Mouse (Mus musculus) MEL (cell line): ENCODE results near the gene Gatad2b. TPM values are rescaled to one million over a fixed set of nuclear protein-coding genes. Genes with fewer than 3 reads are reported as not detected.

Source experiments
- DNase-seq: peaks from one replicate; pipeline ENCODE4 v3.0.0; 2011; ENCODE audit warnings: low read depth, low spot score
- H3K27ac ChIP-seq: 2 replicates; pipeline ENCODE4 v1.5.1; 2012; ENCODE audit warnings: low read depth, mild to moderate bottlenecking, control low read depth, low read length, moderate library complexity; ENCODE audit not compliant: control insufficient read depth
- H3K27me3 ChIP-seq, 2 experiments: fragments of 150-350 bp in 1 of 2; sonication (generic) in 1 of 2; 2 replicates each; pipeline ENCODE4 v1.6.1; 2012; ENCODE audit warnings: low read length in 2 of 2, mild to moderate bottlenecking in 2 of 2, improper control_type of control experiment in 1 of 2, moderate library complexity in 1 of 2; ENCODE audit not compliant: insufficient read depth in 2 of 2, control insufficient read depth in 1 of 2
- H3K36me3 ChIP-seq, 2 experiments: 2 replicates each; pipeline ENCODE4 v1.6.1; 2012 to 2014; ENCODE audit warnings: low read length in 2 of 2, improper control_type of control experiment in 1 of 2, inconsistent platforms in 1 of 2, mild to moderate bottlenecking in 1 of 2; ENCODE audit not compliant: insufficient read depth in 2 of 2, control insufficient read depth in 1 of 2
- H3K4me1 ChIP-seq, 2 experiments: fragments of 150-350 bp in 1 of 2; sonication (generic) in 1 of 2; 2 replicates each; pipeline ENCODE4 v1.6.1; 2012; ENCODE audit warnings: low read length in 2 of 2, improper control_type of control experiment in 1 of 2, mild to moderate bottlenecking in 1 of 2; ENCODE audit not compliant: insufficient read depth in 2 of 2, control insufficient read depth in 1 of 2
- H3K4me3 ChIP-seq, 2 experiments: fragments of 150-350 bp in 1 of 2; sonication (generic) in 1 of 2; 2 replicates each; pipeline ENCODE4 v1.5.1; 2012; ENCODE audit warnings: low read depth in 2 of 2, low read length in 2 of 2, mild to moderate bottlenecking in 2 of 2, moderate library complexity in 2 of 2, control low read depth in 1 of 2, improper control_type of control experiment in 1 of 2; ENCODE audit not compliant: control insufficient read depth in 1 of 2, insufficient read depth in 1 of 2
- H3K79me2 ChIP-seq: 2 replicates; pipeline ENCODE4 v1.6.1; 2012; ENCODE audit warnings: mild to moderate bottlenecking, low read length, moderate library complexity; ENCODE audit not compliant: control insufficient read depth, poor library complexity, insufficient read depth
- H3K9ac ChIP-seq: 2 replicates; pipeline ENCODE4 v1.6.1; 2012; ENCODE audit warnings: low read depth, mild to moderate bottlenecking, control low read depth, low read length, moderate library complexity; ENCODE audit not compliant: control insufficient read depth, poor library complexity, severe bottlenecking
- H3K9me3 ChIP-seq: fragments of 150-350 bp; sonication (generic); replicated peaks from 2 replicates; pipeline ENCODE4 v1.6.1; 2012; ENCODE audit warnings: mild to moderate bottlenecking, low read length, improper control_type of control experiment, moderate library complexity; ENCODE audit not compliant: insufficient read depth
- CHD1 ChIP-seq: IDR thresholded peaks from 2 replicates; pipeline ENCODE4 v1.6.1; 2012; ENCODE audit warnings: low read depth, mild to moderate bottlenecking, inconsistent platforms, low read length, improper control_type of control experiment
- ELF1 ChIP-seq: IDR thresholded peaks from 2 replicates; pipeline ENCODE4 v1.6.1; 2014; ENCODE audit warnings: low read depth, mild to moderate bottlenecking, inconsistent platforms, low read length, improper control_type of control experiment, moderate library complexity
- EP300 ChIP-seq, 2 experiments: IDR thresholded peaks; 2 replicates each; pipeline ENCODE4 v1.6.1; 2011; ENCODE audit warnings: improper control_type of control experiment in 2 of 2, low read length in 2 of 2, low read depth in 1 of 2, mild to moderate bottlenecking in 1 of 2
- ETS1 ChIP-seq: IDR thresholded peaks from 2 replicates; pipeline ENCODE4 v1.6.1; 2012; ENCODE audit warnings: low read depth, mild to moderate bottlenecking, inconsistent platforms, low read length, improper control_type of control experiment, moderate library complexity
- GATA1 ChIP-seq: IDR thresholded peaks from 2 replicates; pipeline ENCODE4 v1.6.1; 2011; ENCODE audit warnings: low read depth, low read length, improper control_type of control experiment
- MAFK ChIP-seq: IDR thresholded peaks from 2 replicates; pipeline ENCODE4 v1.6.1; 2011; ENCODE audit warnings: low read depth, mild to moderate bottlenecking, low read length, improper control_type of control experiment, borderline replicate concordance
- MAX ChIP-seq: IDR thresholded peaks from 2 replicates; pipeline ENCODE4 v1.6.1; 2011; ENCODE audit warnings: low read length, improper control_type of control experiment
- MEF2A ChIP-seq: IDR thresholded peaks from 2 replicates; pipeline ENCODE4 v1.6.1; 2014; ENCODE audit warnings: low read depth, mild to moderate bottlenecking, inconsistent platforms, low read length, improper control_type of control experiment; ENCODE audit not compliant: poor library complexity, insufficient replicate concordance, severe bottlenecking; ENCODE audit errors: extremely low read depth
- MXI1 ChIP-seq: IDR thresholded peaks from 2 replicates; pipeline ENCODE4 v1.6.1; 2011; ENCODE audit warnings: mild to moderate bottlenecking, low read depth, low read length, improper control_type of control experiment
- MYC ChIP-seq: IDR thresholded peaks from 2 replicates; pipeline ENCODE4 v1.6.1; 2011; ENCODE audit warnings: low read depth, mild to moderate bottlenecking, low read length, improper control_type of control experiment, moderate library complexity
- POLR2AphosphoS2 ChIP-seq: IDR thresholded peaks from 2 replicates; pipeline ENCODE4 v1.6.1; 2011; ENCODE audit warnings: low read length, improper control_type of control experiment
- RCOR1 ChIP-seq: IDR thresholded peaks from 2 replicates; pipeline ENCODE4 v1.6.1; 2012; ENCODE audit warnings: low read depth, mild to moderate bottlenecking, inconsistent platforms, low read length, improper control_type of control experiment
- SIN3A ChIP-seq: IDR thresholded peaks from 2 replicates; pipeline ENCODE4 v1.6.1; 2012; ENCODE audit warnings: low read length, improper control_type of control experiment, inconsistent platforms
- USF1 ChIP-seq: IDR thresholded peaks from 2 replicates; pipeline ENCODE4 v1.6.1; 2014; ENCODE audit warnings: low read depth, mild to moderate bottlenecking, inconsistent platforms, low read length, improper control_type of control experiment, moderate library complexity
- ZMIZ1 ChIP-seq: IDR thresholded peaks from 2 replicates; pipeline ENCODE4 v1.6.1; 2012; ENCODE audit warnings: low read depth, mild to moderate bottlenecking, inconsistent platforms, low read length, improper control_type of control experiment, moderate library complexity
- polyA plus RNA-seq, 2 experiments: library from polyadenylated mRNA; stranded (reverse) in 1 of 2; unstranded in 1 of 2; fragments of >175 nt in 1 of 2; fragments of >200 nt in 1 of 2; gene quantifications; 2 replicates each; pipeline versions ENCODE4 v1.2.1 to v1.2.4; 2012; ENCODE audit warnings: low replicate concordance in 2 of 2, low read depth in 1 of 2; ENCODE audit not compliant: insufficient read length in 2 of 2, insufficient read depth in 1 of 2, missing spikeins in 1 of 2
- total RNA-seq: library from RNA; depleted of rRNA; stranded (reverse); fragments of 300-350 nt; gene quantifications from 2 replicates; pipeline ENCODE4 v1.2.3, GENCODE M21; 2012

The Gatad2b gene
- total and polyA plus RNA-seq, 3 experiments, result 9.1 to 37.6 TPM; not detected in 1

GRCm38 (mm10) chr3:90362346-90362745, 69.4 kb downstream of the Gatad2b start:
- no peak overlapping the region for H3K9ac ChIP-seq
- H3K36me3 ChIP-seq, result peaks cover 5 to 12% of the 10 kb centered on the region in 2 experiments
- no peaks in the 10 kb centered on the region for H3K79me2 ChIP-seq
- H3K4me3 ChIP-seq, result no peak overlapping the region
- H3K27ac ChIP-seq, result no peak overlapping the region
- H3K9me3 ChIP-seq, result no peaks in the 10 kb centered on the region
- H3K4me1 ChIP-seq, result peaks cover 7 to 12% of the 10 kb centered on the region in 2 experiments
- no peak for TF ChIP-seq ZMIZ1
- peak; percentile 65 for DNase-seq
- H3K27me3 ChIP-seq, result no peaks in the 10 kb centered on the region

GRCm38 (mm10) chr3:90367001-90367632, 74.1 kb downstream of the Gatad2b start:
- H3K9me3 ChIP-seq, result no peaks in the 10 kb centered on the region
- H3K4me3 ChIP-seq, result no peak overlapping the region
- no peak overlapping the region for H3K9ac ChIP-seq
- peaks cover 0 to 5% of the 10 kb centered on the region in 2 experiments; a peak in 3 of 4 replicates for H3K36me3 ChIP-seq
- peak; percentile 62 for DNase-seq
- H3K27ac ChIP-seq, result no peak overlapping the region
- H3K79me2 ChIP-seq, result no peaks in the 10 kb centered on the region
- no peaks in the 10 kb centered on the region for H3K27me3 ChIP-seq
- peak; percentile 11; the same call in 1 of the 2 replicates for TF ChIP-seq ETS1
- TF ChIP-seq SIN3A, result peak; percentile 60
- TF ChIP-seq CHD1, result no peak
- peak; percentile 84 for TF ChIP-seq MYC
- peak; percentile 27; the same call in 1 of the 2 replicates for TF ChIP-seq RCOR1
- peak; percentile 79 for TF ChIP-seq MXI1
- TF ChIP-seq EP300 (IDR thresholded peaks at IDR 0.05; ENCODE audit: low read depth in 1 of 2, low read length in 2 of 2), result peak in 1 of 2 experiments; percentile 51; a peak in 2 of 4 replicates
- peak; percentile 75 for TF ChIP-seq MAX
- TF ChIP-seq POLR2AphosphoS2, result no peak
- TF ChIP-seq MAFK, result no peak
- peak; percentile 83 for TF ChIP-seq GATA1
- TF ChIP-seq MEF2A, result no peak
- no peak for TF ChIP-seq ELF1
- TF ChIP-seq USF1, result peak; percentile 68
- peaks cover 7 to 12% of the 10 kb centered on the region in 2 experiments for H3K4me1 ChIP-seq
